Mouse (Mus musculus) thymus, postnatal 10 days (tissue): Measurements from ENCODE around the gene Tap1.

Source experiments
- DNase-seq, 2 experiments: peaks; one replicate each; pipeline ENCODE4 v3.0.0; 2021; ENCODE audit warnings: low spot score in 2 of 2

The Tap1 gene

GRCm38 (mm10) chr17:34179913-34180859 lies 7.2 kb upstream of the Tap1 start:
- no peak for DNase-seq

DNA sequence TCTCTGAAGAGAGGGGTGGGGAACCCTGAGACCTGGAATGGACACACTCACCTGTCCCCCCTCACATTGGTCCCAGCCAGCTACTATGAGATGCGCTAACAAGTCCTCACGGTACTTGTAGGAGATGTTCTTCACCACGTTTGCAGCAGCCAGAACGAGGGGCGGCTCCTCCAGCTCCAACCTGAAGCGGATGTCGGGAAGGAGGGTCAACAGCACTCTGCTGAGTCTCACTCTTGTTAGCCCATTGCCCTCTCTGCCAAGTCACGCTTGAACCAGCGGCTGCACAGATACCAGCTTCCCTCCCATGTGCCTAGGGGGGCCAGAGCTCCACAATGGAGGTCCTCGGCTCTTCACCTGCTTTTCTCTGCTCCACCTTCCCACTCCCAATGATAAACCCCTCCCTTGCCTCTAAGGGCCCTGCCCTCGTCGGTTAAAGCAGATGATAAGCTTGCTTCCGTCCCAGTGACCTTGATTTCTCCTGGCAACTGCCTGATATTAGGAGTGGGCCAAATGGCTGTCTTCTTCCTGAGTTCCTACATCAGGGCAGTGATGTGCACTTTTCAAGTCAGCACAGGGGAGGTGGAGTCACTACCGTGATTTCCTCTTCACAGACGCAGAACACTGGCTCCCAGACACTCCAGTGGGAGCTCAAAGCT lies 3.7 kb upstream of the Tap1 start:
- DNase-seq = no peak

GRCm38 (mm10) chr17:34185526-34185925 lies 1.8 kb upstream of the Tap1 start:
- DNase-seq = no peak

DNA sequence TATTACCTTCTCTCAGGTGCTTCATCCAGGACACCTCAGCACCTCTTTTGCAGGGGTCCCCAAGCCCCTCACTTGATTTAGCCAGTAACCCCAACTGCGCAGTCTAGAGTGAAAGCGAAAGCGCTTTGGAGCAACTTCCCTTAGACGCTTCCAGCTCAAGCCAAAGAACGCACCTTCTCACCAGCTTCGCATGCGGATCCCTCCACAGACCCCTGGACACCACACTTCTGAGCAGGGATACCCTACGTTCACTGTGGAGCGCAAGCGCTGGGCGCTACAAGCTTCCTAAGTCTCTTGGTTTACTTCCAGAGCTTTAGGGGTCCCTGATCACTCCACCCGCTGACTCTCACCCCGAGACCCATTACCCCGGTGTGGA lies 480 bp upstream of the Tap1 start:
- no peak for DNase-seq

GRCm38 (mm10) chr17:34188010-34188409 lies 657 bp downstream of the Tap1 start:
- DNase-seq = no peak

GRCm38 (mm10) chr17:34188986-34189385 lies 1.6 kb downstream of the Tap1 start:
- no peak for DNase-seq

DNA sequence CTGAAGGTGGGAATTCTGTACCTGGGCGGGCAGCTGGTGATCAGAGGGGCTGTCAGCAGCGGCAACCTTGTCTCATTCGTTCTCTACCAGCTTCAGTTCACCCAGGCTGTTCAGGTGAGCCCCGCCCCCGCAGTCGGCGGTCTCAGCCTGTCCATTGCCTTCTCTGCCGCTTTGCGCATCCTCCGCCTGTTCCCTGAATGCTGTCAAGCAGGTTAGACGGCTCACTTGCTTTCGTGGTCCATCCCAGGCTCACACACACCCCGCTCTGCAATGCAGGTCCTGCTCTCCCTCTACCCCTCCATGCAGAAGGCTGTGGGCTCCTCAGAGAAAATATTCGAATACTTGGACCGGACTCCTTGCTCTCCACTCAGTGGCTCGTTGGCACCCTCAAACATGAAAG lies 5.5 kb downstream of the Tap1 start:
- DNase-seq = no peak

DNA sequence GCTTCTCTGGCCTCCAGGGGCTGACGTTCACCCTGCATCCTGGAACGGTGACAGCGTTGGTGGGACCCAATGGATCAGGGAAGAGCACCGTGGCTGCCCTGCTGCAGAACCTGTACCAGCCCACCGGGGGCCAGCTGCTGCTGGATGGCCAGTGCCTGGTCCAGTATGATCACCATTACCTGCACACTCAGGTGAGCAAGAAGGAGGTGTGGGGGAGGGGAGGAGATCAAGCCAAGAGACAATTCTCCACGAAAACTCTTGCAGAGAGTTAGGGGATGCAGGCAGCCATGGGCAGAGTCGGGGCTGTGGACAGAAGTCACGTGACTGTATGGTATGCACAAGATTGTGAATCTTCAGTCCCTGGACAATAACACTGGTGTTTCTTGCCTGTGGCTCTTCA lies 6.1 kb downstream of the Tap1 start:
- no peak for DNase-seq

GRCm38 (mm10) chr17:34194723-34195122 lies 7.4 kb downstream of the Tap1 start:
- DNase-seq = no peak

- peak; percentile 85 to 89 for DNase-seq
Observed at GRCm38 (mm10) chr17:34196491-34196890, 9.1 kb downstream of the Tap1 start.

DNA sequence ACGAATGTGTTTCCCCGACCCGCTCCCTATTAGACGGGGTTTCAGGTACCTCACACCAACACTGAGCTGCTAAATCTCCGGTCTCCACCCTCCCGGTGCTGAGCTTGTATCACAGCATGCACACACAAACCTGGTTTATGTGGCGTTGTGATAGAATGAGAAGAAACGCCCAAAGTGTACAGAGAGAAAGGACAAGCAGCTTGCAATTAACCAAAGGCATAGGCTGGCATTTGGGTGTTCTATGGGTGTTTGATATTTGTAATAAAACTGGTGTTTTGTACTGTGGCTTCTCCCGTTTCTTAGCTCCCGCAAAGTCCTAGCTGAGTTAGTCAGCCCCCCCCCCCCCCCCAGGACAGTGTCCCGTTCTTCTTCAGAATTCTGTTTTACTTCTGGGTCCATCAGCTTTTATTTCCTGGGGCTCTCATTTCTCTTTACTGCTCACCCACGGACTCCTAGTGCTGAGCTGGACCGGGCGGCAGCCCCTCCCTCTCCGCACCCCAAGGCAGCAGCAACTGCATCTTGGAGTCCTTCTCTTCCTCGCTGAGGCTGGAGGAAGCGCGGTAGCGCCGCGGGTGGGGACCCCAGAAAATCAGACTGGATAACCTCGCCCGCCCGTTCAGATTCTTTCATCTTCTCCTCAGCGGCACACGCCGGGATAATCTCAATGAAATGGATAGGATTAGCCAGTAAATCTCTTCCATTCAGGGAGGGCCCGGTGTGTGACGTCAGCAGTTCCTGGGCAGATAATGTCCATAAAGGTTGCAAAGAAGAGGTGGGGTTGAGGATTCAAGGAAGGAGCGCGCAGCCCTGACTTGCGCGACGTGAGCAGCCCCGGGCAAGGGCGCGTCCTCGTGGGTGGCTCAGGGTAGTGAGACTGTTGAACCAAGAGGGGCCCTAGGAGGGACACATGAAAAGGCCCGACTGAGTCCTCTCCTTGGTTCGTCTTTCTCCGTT lies 9.9 kb downstream of the Tap1 start, which contains the start of gene Psmb8:
Psmb8 (plus strand) TSS at position 781 of the 954 bp plus-strand sequence.
- peak; percentile 82 to 85 for DNase-seq

DNA sequence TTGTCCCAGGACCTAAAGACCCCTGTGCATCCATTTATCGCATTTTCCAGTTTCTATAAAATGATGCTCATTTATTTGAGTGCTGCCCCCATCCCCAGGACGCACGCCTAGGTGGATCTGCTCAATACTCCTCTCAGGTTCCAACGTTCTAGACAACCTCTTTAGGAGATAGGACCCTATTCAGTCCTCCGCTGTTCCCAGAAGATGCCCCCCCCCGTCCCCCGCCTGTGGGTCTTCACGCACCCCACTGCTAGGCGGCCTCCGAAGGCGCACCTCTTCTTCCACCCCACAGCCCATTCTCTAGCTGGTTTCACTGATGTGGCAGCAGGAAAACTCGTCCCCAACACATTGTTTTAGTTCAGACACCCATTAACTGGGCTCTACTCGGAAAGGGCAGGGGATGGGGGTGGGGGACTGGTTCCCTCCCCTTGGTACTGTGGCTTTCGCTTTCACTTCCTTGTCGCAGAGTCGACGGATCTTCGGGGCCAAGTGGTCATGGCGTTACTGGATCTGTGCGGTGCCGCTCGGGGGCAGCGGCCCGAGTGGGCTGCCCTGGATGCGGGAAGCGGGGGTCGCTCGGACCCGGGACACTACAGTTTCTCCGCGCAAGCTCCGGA lies 10.7 kb downstream of the Tap1 start:
- DNase-seq = peak; percentile 69 to 74

GRCm38 (mm10) chr17:34198521-34198912 lies 11.2 kb downstream of the Tap1 start:
- DNase-seq = no peak

GRCm38 (mm10) chr17:34199050-34199619 lies 11.8 kb downstream of the Tap1 start:
- no peak for DNase-seq

- DNase-seq = no peak
Observed at GRCm38 (mm10) chr17:34200047-34200446, 12.7 kb downstream of the Tap1 start.

GRCm38 (mm10) chr17:34200772-34201505 lies 13.6 kb downstream of the Tap1 start:
- DNase-seq = peak in 1 of 2 experiments; percentile 68

- no peak for DNase-seq
Observed at GRCm38 (mm10) chr17:34201506-34202055, 14.2 kb downstream of the Tap1 start.

DNA sequence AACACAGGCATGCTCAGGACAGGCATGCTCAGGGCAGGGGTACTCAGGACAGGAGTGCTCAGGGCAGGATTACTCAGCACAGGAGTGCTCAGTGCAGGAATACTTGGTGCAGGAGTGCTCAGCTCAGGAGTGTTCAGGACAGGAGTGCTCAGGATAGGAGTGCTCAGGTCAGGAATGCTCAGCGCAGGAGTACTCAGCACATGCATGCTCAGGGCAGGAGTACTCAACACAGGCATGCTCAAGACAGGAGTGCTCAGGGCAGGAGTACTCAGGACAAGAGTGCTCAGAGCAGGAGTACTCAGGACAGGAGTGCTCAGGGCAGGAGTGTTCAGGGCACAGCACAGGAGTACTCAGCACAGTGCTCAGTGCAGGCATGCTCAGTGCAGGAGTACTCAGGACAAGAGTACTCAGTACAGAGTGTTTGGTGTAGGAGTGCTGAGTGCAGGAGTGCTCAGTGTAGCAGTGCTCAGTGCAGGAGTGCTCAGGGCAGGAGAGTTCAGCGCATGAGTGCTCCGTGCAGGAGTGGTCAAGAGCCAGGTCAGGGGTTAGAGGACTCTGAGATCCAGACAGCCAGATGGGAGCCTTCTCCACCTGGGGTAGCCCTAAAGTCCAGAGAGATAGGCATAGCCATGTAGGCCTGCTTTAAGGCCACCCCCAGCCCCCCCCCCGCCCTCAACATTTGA lies 15.5 kb downstream of the Tap1 start:
- no peak for DNase-seq

DNA sequence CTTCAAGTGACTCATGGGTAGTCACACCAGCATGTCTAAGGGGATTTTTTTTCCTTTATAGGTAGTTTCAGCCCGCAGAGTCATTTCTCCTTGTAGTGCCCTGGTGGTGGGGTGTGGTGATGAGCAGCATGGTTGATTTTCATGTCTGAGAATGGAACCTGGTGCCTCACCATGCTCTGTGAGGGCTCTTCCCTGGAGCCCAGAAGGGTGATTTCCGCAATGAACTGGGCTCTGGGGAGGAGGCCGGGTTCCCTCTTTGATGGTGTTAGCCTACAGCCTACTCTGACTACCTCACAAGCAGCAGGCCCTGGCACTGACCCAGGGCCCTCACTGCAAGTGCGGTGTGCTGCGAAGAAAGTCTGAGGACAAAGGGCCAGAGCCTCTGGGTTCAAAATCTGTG lies 16.1 kb downstream of the Tap1 start, which contains the start of gene Tap2:
Tap2 (plus strand) TSS at position 84 of the 400 bp plus-strand sequence.
- no peak for DNase-seq
